9 mouse cellular contexts compared by ENCODE assay signal in genomic region chr4:138342778-138343177, GRCm38 (mm10). TPM values are rescaled to one million over a fixed set of nuclear protein-coding genes. Genes with fewer than 3 reads are reported as not detected.
DNase-seq lines count a peak whose midpoint lies in the region; ATAC-seq and TF ChIP-seq lines count a peak whose summit lies in the region.
"Had no signal": no experiment of that assay in that cellular context is flagged by ENCODE, and none has a peak within 500 bp of the region (broad histone marks: within the 10 kb centered on the region; RNA-seq: fewer than 3 reads in every experiment).

No protein-coding gene starts in this region.

- TF ChIP-seq CTCF in layer of hippocampus, adult 2 months (conservative IDR thresholded peaks at IDR 0.05) = no peak

- 62% methylated on average over 6 of the region's 6 CpGs for WGBS in liver, embryonic 11.5 days

- DNase-seq in urinary bladder, postnatal 14 days (ENCODE audit: low spot score) = peak; percentile 71
- no peak for DNase-seq in urinary bladder, postnatal 10 days (ENCODE audit: low spot score)
- DNase-seq in kidney, adult 9 months = peak; percentile 96
- no peak for DNase-seq in liver, embryonic 11.5 days (ENCODE audit: low spot score)
- no peak for DNase-seq in right cerebral cortex, adult 2 months (ENCODE audit: low spot score in 2 of 2)
- no peak for DNase-seq in layer of hippocampus, adult 2 months (ENCODE audit: low spot score in 2 of 2)

- H3K9me3 ChIP-seq in liver, embryonic 11.5 days (ENCODE audit: control insufficient read depth, low read length) = no peaks in the 10 kb centered on the region
- H3K9me3 ChIP-seq: hindbrain, embryonic 15.5 days had no signal

- no peak overlapping the region for H3K9ac ChIP-seq in liver, embryonic 11.5 days (ENCODE audit: low read depth, low read length)
- H3K9ac ChIP-seq: hindbrain, embryonic 15.5 days had no signal

- no peaks in the 10 kb centered on the region for H3K36me3 ChIP-seq in liver, embryonic 11.5 days (ENCODE audit: control insufficient read depth, insufficient read depth, low read length)
- H3K36me3 ChIP-seq: hindbrain, embryonic 15.5 days had no signal

- no peak overlapping the region for H3K4me3 ChIP-seq in liver, embryonic 11.5 days (ENCODE audit: low read depth, low read length)
- H3K4me3 ChIP-seq in layer of hippocampus, adult 2 months = no peak overlapping the region
- H3K4me3 ChIP-seq: hindbrain, embryonic 15.5 days had no signal

- ATAC-seq in liver, embryonic 11.5 days (replicated peaks; ENCODE audit: low FRiP score) = no peak
- ATAC-seq in megakaryocyte progenitor cell, adult 5-6 weeks (replicated peaks; ENCODE audit: poor library complexity) = no peak

- no peak overlapping the region for H3K4me2 ChIP-seq in liver, embryonic 11.5 days
- H3K4me2 ChIP-seq: hindbrain, embryonic 15.5 days had no signal

- H3K4me1 ChIP-seq in liver, embryonic 11.5 days (replicated peaks; ENCODE audit: control insufficient read depth, insufficient read depth, low read length) = no peaks in the 10 kb centered on the region; the same call in 1 of the 2 replicates

- H3K27ac ChIP-seq in liver, embryonic 11.5 days (ENCODE audit: low read depth, low read length) = peak overlapping the region; percentile 50
- H3K27ac ChIP-seq in layer of hippocampus, adult 2 months = no peak overlapping the region
- H3K27ac ChIP-seq: hindbrain, embryonic 15.5 days; macrophage had no signal

- H3K27me3 ChIP-seq in liver, embryonic 11.5 days (replicated peaks; ENCODE audit: control insufficient read depth, insufficient read depth, low read length) = no peaks in the 10 kb centered on the region; the same call in 1 of the 2 replicates
- H3K27me3 ChIP-seq: hindbrain, embryonic 15.5 days had no signal

RNA-seq across cellular contexts. Expression of gene Pink1, which starts 16.7 kb away (rescaled TPM):
- 15.6 and 17.0 TPM in 2 replicates for polyA plus RNA-seq in liver, embryonic 11.5 days (2014; fragmentation: Nextera tagmentation; extraction: Ambion mirVana)
- 100 to 1,000 TPM; 245 to 254 TPM for total RNA-seq in layer of hippocampus, adult 2 months (2021)
- total RNA-seq in megakaryocyte progenitor cell, adult 5-6 weeks (2015) = 20.1 and 20.4 TPM in 2 replicates
- 24.7 and 29.6 TPM in 2 replicates for total RNA-seq in megakaryocyte progenitor cell, adult 5-6 weeks (2017)

RNA-seq across cellular contexts. Expression of gene Cda, which starts 25.0 kb away (rescaled TPM):
- polyA plus RNA-seq in liver, embryonic 11.5 days (2014; fragmentation: Nextera tagmentation; extraction: Ambion mirVana) = 6.6 and 7.2 TPM in 2 replicates
- 1 to 10 TPM; 1.9 to 3.2 TPM for total RNA-seq in layer of hippocampus, adult 2 months (2021)
- total RNA-seq in megakaryocyte progenitor cell, adult 5-6 weeks (2015) = 0.39 TPM in 1 of 2 replicates, not detected in the other
- not detected in 2 replicates for total RNA-seq in megakaryocyte progenitor cell, adult 5-6 weeks (2017)
- polyA plus RNA-seq: macrophage had no signal

RNA-seq across cellular contexts. Expression of gene Ddost, which starts 38.2 kb away (rescaled TPM):
- polyA plus RNA-seq in liver, embryonic 11.5 days (2014; fragmentation: Nextera tagmentation; extraction: Ambion mirVana) = 276 and 295 TPM in 2 replicates
- total RNA-seq in layer of hippocampus, adult 2 months (2021) = 10 to 100 TPM; 93.1 to 93.5 TPM
- 303 and 328 TPM in 2 replicates for total RNA-seq in megakaryocyte progenitor cell, adult 5-6 weeks (2015)
- total RNA-seq in megakaryocyte progenitor cell, adult 5-6 weeks (2017) = 225 and 240 TPM in 2 replicates

RNA-seq across cellular contexts. Expression of gene Fam43b, which starts 53.5 kb away (rescaled TPM):
- polyA plus RNA-seq in liver, embryonic 11.5 days (2014; fragmentation: Nextera tagmentation; extraction: Ambion mirVana) = 0.12 and 0.21 TPM in 2 replicates
- total RNA-seq in layer of hippocampus, adult 2 months (2021) = 10 to 100 TPM; 26.5 to 33.1 TPM
- total RNA-seq in megakaryocyte progenitor cell, adult 5-6 weeks (2015) = not detected in 2 replicates
- total RNA-seq in megakaryocyte progenitor cell, adult 5-6 weeks (2017) = not detected in 2 replicates
- polyA plus RNA-seq: macrophage had no signal

Comparison
In these comparisons a context has a peak if more than half of its experiments do, and no peak if none do; other contexts are left out.
1. DNase-seq: peak in urinary bladder, postnatal 14 days (single experiment) and kidney, adult 9 months (single experiment); none in urinary bladder, postnatal 10 days (single experiment), liver, embryonic 11.5 days (single experiment), right cerebral cortex, adult 2 months (0 of 2) and layer of hippocampus, adult 2 months (0 of 2).
2. RNA of gene Pink1, which starts 16.7 kb away (total RNA-seq): 245 to 254 TPM in layer of hippocampus, adult 2 months; 20.1 to 29.6 TPM in megakaryocyte progenitor cell, adult 5-6 weeks; every median in the first group is over 4 times any median in the second.